Mouse (Mus musculus) forebrain, embryonic 16.5 days (tissue): ENCODE measurements around the gene Olfr1177-ps. TPM values are rescaled to one million over a fixed set of nuclear protein-coding genes. Genes with fewer than 3 reads are reported as not detected.

Experiments used
- ATAC-seq: fragments of 200-750 bp; cut with Nextera tagmentation; 2 replicates; pipeline ENCODE4 v1.8.0; 2017; ENCODE audit warnings: mild to moderate bottlenecking, moderate library complexity
- H3K27ac ChIP-seq: fragments of 300-500 bp; sonication (generic); 2 replicates; pipeline ENCODE4 v1.5.1; 2014; ENCODE audit warnings: low read length, control low read depth
- H3K27me3 ChIP-seq: fragments of 300-500 bp; sonication (generic); replicated peaks from 2 replicates; pipeline ENCODE4 v1.6.1; 2014; ENCODE audit warnings: low read length; ENCODE audit not compliant: control insufficient read depth, insufficient read depth
- H3K36me3 ChIP-seq: fragments of 300-500 bp; sonication (generic); 2 replicates; pipeline ENCODE4 v1.6.1; 2014; ENCODE audit not compliant: control insufficient read depth, insufficient read depth
- H3K4me1 ChIP-seq: fragments of 300-500 bp; sonication (generic); replicated peaks from 2 replicates; pipeline ENCODE4 v1.6.1; 2014; ENCODE audit warnings: low read length; ENCODE audit not compliant: control insufficient read depth, insufficient read depth
- H3K4me2 ChIP-seq: fragments of 300-500 bp; sonication (generic); 2 replicates; pipeline ENCODE4 v1.6.1; 2014; ENCODE audit warnings: mild to moderate bottlenecking, low read length, control low read depth
- H3K4me3 ChIP-seq: fragments of 300-500 bp; sonication (generic); replicated peaks from 2 replicates; pipeline ENCODE4 v1.5.1; 2014; ENCODE audit warnings: mild to moderate bottlenecking, low read length, control low read depth
- H3K9ac ChIP-seq: fragments of 300-500 bp; sonication (generic); replicated peaks from 2 replicates; pipeline ENCODE4 v1.6.1; 2014; ENCODE audit warnings: low read depth, low read length, control low read depth
- H3K9me3 ChIP-seq: fragments of 300-500 bp; sonication (generic); 2 replicates; pipeline ENCODE4 v1.6.1; 2016; ENCODE audit warnings: low read length; ENCODE audit not compliant: control insufficient read depth
- WGBS: fragments of 180-500 bp; shearing (Covaris S2); extraction: QIAGEN DNeasy Blood & Tissue Kit; methylation state at CpG from one replicate; pipeline ENCODE4 v1.1.7; 2014; 5-methylcytosine and 5-hydroxymethylcytosine counted together
- polyA plus RNA-seq: library from polyadenylated mRNA; unstranded; fragments of >200 nt; fragmentation: Nextera tagmentation; extraction: Ambion mirVana; gene quantifications from 2 replicates; pipeline ENCODE4 v1.2.1, GENCODE M21; 2015

Olfr1177-ps gene
- not detected in 2 replicates for polyA plus RNA-seq

GRCm38 (mm10) chr2:88346392-88346791 is at the start of gene Olfr1177-ps:
TSS of gene Olfr1177-ps (minus strand) at chr2:88346492.
- Histone ChIP-seq H3K27ac (no peak within 1 kb of the TSS), H3K4me2 (no peak within 1 kb of the TSS), H3K4me1 (no peaks in the 10 kb centered on the region), H3K9me3 (no peaks in the 10 kb centered on the region), H3K9ac (no peak within 1 kb of the TSS), H3K27me3 (no peaks in the 10 kb centered on the region), H3K36me3 (no peaks in the 10 kb centered on the region), H3K4me3 (no peak within 1 kb of the TSS)
- no peak for ATAC-seq
- WGBS: 88% methylated on average over 1 of the region's 1 CpGs

GRCm38 (mm10) chr2:88386762-88387161 is 40.5 kb upstream of the Olfr1177-ps start, which contains the start of gene Olfr1178:
TSS of gene Olfr1178 (plus strand) at chr2:88387062.
- ATAC-seq: no peak
- Histone ChIP-seq H3K27ac (no peak within 1 kb of the TSS), H3K9ac (no peak within 1 kb of the TSS), H3K36me3 (no peaks in the 10 kb centered on the region), H3K4me2 (no peak within 1 kb of the TSS), H3K4me3 (no peak within 1 kb of the TSS), H3K4me1 (no peaks in the 10 kb centered on the region), H3K9me3 (no peaks in the 10 kb centered on the region), H3K27me3 (no peaks in the 10 kb centered on the region)
- WGBS: 85% methylated on average over 1 of the region's 1 CpGs

GRCm38 (mm10) chr2:88356304-88356703 is 10.0 kb upstream of the Olfr1177-ps start:
- no peaks in the 10 kb centered on the region for H3K4me1 ChIP-seq
- H3K36me3 ChIP-seq: no peaks in the 10 kb centered on the region
- no peak overlapping the region for H3K4me3 ChIP-seq
- WGBS: under 1% methylated on average over 2 of the region's 2 CpGs
- no peaks in the 10 kb centered on the region for H3K9me3 ChIP-seq
- H3K27me3 ChIP-seq: no peaks in the 10 kb centered on the region
- peak; percentile 50; the same call in 1 of the 2 replicates for ATAC-seq
- no peak overlapping the region for H3K4me2 ChIP-seq
- no peak overlapping the region for H3K9ac ChIP-seq
- H3K27ac ChIP-seq: no peak overlapping the region

- no peaks in the 10 kb centered on the region for H3K4me1 ChIP-seq
- no peak within 1 kb of the TSS for H3K27ac ChIP-seq
- no peak within 1 kb of the TSS for H3K9ac ChIP-seq
- no peak within 1 kb of the TSS for H3K4me3 ChIP-seq
- no peak for ATAC-seq
- no peaks in the 10 kb centered on the region for H3K9me3 ChIP-seq
- WGBS: 78% methylated on average over 1 of the region's 1 CpGs
- no peaks in the 10 kb centered on the region for H3K36me3 ChIP-seq
- no peaks in the 10 kb centered on the region for H3K27me3 ChIP-seq
- no peak within 1 kb of the TSS for H3K4me2 ChIP-seq
These were observed 9.9 kb downstream of the Olfr1177-ps start, which contains the start of gene Olfr1176 for GRCm38 (mm10) chr2:88336421-88336820. TSS of gene Olfr1176 (plus strand) at chr2:88336721.

- Histone ChIP-seq H3K27me3 (no peaks in the 10 kb centered on the region), H3K4me3 (no peak within 1 kb of the TSS), H3K9ac (no peak within 1 kb of the TSS), H3K4me2 (no peak within 1 kb of the TSS), H3K9me3 (no peaks in the 10 kb centered on the region), H3K36me3 (no peaks in the 10 kb centered on the region), H3K27ac (no peak within 1 kb of the TSS), H3K4me1 (no peaks in the 10 kb centered on the region)
- 89% methylated on average over 2 of the region's 2 CpGs for WGBS
- no peak for ATAC-seq
These were observed 19.2 kb downstream of the Olfr1177-ps start, which contains the start of gene Olfr1175-ps for GRCm38 (mm10) chr2:88327115-88327514. TSS of gene Olfr1175-ps (minus strand) at chr2:88327215.

GRCm38 (mm10) chr2:88315035-88315434 is 31.3 kb downstream of the Olfr1177-ps start, which contains the start of gene Olfr1174-ps:
TSS of gene Olfr1174-ps (minus strand) at chr2:88315135.
- Histone ChIP-seq H3K9me3 (no peaks in the 10 kb centered on the region), H3K4me2 (no peak within 1 kb of the TSS), H3K27ac (no peak within 1 kb of the TSS), H3K9ac (no peak within 1 kb of the TSS), H3K4me3 (no peak within 1 kb of the TSS), H3K27me3 (no peaks in the 10 kb centered on the region), H3K36me3 (no peaks in the 10 kb centered on the region), H3K4me1 (no peaks in the 10 kb centered on the region)
- 91% methylated on average over 4 of the region's 4 CpGs for WGBS
- ATAC-seq: no peak

Other genes with a start within 250 kb of the Olfr1177-ps start
- gene Olfr1166, start 218.2 kb downstream of the Olfr1177-ps start, polyA plus RNA-seq: not detected in 2 replicates
- gene Olfr1167, start 191.3 kb downstream of the Olfr1177-ps start, polyA plus RNA-seq: not detected in 2 replicates
- gene Olfr1168, start 164.6 kb downstream of the Olfr1177-ps start, polyA plus RNA-seq: not detected in 2 replicates
- not detected in 2 replicates for gene Olfr1170, start 118.2 kb downstream of the Olfr1177-ps start, polyA plus RNA-seq
- gene Olfr1173, start 66.6 kb downstream of the Olfr1177-ps start, polyA plus RNA-seq: not detected in 2 replicates
- gene Olfr1174-ps, start 31.4 kb downstream of the Olfr1177-ps start, polyA plus RNA-seq: not detected in 2 replicates
- not detected in 2 replicates for gene Olfr1175-ps, start 19.3 kb downstream of the Olfr1177-ps start, polyA plus RNA-seq
- not detected in 2 replicates for gene Olfr1176, start 9.8 kb downstream of the Olfr1177-ps start, polyA plus RNA-seq
- gene Olfr1178, start 40.6 kb upstream of the Olfr1177-ps start, polyA plus RNA-seq: not detected in 2 replicates
- gene Olfr1179, start 60.0 kb upstream of the Olfr1177-ps start, polyA plus RNA-seq: not detected in 2 replicates
- not detected in 2 replicates for gene Olfr1180, start 72.7 kb upstream of the Olfr1177-ps start, polyA plus RNA-seq
- gene Olfr1181, start 79.7 kb upstream of the Olfr1177-ps start, polyA plus RNA-seq: not detected in 2 replicates
- gene Gm13757, start 102.6 kb upstream of the Olfr1177-ps start, polyA plus RNA-seq: not detected in 2 replicates
- not detected in 2 replicates for gene Olfr1183, start 108.4 kb upstream of the Olfr1177-ps start, polyA plus RNA-seq
- not detected in 2 replicates for gene Olfr1184, start 137.1 kb upstream of the Olfr1177-ps start, polyA plus RNA-seq
- gene Olfr1185-ps1, start 146.8 kb upstream of the Olfr1177-ps start, polyA plus RNA-seq: not detected in 2 replicates
- not detected in 2 replicates for gene Olfr1186, start 172.1 kb upstream of the Olfr1177-ps start, polyA plus RNA-seq
- not detected in 2 replicates for gene Olfr1188, start 210.4 kb upstream of the Olfr1177-ps start, polyA plus RNA-seq
- gene Olfr1189, start 240.0 kb upstream of the Olfr1177-ps start, polyA plus RNA-seq: not detected in 2 replicates